Mouse (Mus musculus) urinary bladder, postnatal 25 days (tissue): Measurements from ENCODE around the gene Gm20661.

Experiments used
- DNase-seq: peaks from one replicate; pipeline ENCODE4 v3.0.0; 2022; ENCODE audit warnings: low spot score

Gene Gm20661

DNA sequence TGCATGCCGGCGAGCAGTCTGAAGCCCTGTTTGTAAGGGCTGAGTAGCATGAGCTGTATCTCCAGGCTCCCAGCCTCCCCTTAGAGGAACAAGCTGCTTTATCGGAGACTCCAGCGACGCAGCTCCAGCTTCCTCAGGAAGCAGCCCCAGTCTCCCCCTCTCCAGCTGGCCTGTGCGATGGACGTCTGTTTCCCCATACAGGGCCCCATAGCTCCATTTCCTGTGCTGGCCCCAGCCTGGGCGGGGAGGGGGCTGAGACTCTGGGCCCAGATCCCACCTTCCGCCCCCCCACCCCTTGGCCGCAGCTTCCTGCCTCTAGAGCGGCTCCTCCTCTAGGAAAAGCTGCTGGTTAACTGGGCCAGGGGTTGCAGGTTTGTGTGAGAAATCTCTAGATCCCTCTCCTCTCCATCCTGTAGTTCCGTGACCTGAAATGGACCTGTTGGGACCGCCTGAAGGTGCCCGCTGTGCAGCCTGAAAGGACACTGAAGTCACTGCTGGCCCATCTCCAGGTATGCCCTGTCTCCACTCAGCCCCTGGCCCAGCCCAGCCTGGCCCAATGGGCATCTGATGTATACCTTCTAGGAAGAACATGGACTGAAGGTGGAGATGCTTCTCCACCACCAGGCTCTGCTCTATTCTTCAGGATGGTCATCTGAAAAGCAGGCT lies at the start of gene Gm20661:
Gm20661 (plus strand) TSS at position 378 of the 666 bp plus-strand sequence.
- DNase-seq, result peak; percentile 19

DNA sequence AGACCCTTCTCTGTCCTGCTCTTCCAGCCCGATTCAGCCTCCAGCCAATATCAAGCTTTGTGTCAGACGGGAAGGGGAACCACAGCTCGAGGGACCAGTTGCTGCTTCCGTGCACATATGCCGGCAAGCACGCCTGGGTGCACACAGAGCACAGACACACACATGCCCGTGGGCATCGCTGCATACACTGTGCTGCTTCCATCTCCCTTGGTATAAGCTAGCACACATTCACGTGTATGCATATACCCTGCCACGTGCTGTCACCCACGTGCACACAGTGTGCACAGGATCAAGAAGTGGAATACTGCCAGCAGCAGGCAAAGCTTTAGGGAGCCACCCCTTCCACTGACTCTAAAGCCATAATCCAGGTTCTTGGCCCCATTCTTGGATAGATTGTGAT lies 48.7 kb upstream of the Gm20661 start:
- DNase-seq, result no peak

DNA sequence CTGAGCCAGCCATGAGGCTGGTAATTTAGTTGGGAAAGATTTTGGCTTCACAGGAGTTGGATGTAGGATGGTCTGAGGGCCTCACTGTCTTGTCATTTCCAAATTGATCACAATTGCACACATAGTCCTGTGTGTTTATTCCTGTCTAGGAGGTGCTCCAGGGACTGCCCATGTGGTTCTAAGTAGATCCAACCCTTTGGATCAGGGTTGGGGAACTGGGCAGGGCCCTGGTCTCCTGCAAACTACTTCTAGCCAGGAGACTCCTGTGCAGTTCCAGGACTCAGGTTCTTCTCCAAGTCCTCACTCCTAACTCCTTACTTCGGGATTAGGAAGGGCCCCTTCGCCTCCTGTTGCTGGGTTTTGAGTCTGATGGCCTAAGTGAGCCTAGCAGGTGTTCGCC lies 47.5 kb upstream of the Gm20661 start, which contains the start of gene Camkv:
Camkv (plus strand) TSS at position 301 of the 400 bp plus-strand sequence.
- DNase-seq, result no peak

DNA sequence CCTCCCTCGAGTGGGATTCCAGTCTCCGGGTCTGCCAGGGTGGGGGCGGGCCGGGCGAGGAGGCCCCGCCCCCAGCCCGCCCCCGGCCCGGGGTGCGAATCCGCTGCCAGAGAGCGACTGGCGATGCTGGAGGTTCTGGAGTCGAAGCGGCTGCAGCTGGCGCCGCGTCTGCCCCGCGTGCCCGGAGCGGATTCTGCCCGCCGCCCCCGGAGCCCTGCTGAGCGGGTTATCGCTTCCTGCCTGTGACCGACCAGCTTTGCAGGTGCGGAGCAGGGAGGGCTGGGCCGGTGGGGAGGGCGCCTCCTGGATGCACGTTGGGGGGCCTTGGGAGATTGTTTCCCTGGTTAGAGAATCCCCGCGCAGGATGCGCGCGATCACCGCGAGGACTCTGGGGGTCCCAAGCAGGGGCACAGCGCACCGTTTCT lies 47.1 kb upstream of the Gm20661 start:
- DNase-seq, result no peak

DNA sequence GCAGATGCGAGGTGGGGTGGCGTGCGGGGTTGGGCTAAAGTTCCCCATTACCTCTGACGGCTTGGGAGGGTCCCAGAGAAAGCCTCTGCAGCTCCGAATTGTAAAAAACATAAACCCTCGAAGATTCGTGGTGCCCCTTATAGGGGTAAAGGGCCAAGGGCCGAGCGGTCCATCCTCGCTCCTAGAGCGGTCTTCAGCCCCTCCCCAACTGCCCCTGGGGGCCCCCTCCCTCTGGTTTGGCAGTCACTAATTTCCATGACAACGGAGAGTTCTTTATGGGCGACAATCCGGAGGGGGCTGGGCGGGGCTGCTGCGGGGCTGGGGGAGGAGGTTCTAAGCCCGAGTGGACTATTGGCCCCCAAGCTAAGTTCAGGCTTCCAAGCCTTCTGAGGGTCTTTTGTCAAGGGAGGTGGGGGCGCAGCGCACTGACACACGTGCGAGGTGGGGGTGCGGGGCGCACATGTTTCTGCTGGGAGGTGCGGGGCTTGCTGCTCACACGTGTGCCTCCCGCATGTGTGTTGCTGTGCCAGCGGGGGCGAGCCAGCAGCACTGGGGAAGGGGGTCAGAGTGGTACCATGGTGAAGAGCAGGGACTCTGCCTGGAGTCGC lies 46.5 kb upstream of the Gm20661 start:
- no peak for DNase-seq

DNA sequence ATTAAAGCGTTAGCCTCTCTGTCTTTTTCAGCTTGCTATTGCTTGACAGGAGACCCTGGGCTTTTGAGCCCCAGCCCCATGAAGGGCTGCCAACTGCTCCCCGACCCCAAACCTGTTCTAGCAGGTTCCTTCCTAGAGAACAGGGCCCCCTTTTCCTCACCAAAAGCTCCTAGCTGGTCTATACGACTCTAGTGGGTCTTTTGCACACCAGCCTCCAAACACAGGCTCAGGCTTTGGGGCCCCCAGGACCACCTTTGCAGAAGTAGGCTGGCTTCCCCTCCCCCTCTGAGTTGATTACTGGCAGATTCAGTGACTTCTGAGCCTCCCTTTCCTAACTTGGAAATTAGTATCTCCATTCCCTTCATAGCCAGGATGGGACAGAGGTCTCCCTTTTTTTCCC lies 46.0 kb upstream of the Gm20661 start:
- no peak for DNase-seq

DNA sequence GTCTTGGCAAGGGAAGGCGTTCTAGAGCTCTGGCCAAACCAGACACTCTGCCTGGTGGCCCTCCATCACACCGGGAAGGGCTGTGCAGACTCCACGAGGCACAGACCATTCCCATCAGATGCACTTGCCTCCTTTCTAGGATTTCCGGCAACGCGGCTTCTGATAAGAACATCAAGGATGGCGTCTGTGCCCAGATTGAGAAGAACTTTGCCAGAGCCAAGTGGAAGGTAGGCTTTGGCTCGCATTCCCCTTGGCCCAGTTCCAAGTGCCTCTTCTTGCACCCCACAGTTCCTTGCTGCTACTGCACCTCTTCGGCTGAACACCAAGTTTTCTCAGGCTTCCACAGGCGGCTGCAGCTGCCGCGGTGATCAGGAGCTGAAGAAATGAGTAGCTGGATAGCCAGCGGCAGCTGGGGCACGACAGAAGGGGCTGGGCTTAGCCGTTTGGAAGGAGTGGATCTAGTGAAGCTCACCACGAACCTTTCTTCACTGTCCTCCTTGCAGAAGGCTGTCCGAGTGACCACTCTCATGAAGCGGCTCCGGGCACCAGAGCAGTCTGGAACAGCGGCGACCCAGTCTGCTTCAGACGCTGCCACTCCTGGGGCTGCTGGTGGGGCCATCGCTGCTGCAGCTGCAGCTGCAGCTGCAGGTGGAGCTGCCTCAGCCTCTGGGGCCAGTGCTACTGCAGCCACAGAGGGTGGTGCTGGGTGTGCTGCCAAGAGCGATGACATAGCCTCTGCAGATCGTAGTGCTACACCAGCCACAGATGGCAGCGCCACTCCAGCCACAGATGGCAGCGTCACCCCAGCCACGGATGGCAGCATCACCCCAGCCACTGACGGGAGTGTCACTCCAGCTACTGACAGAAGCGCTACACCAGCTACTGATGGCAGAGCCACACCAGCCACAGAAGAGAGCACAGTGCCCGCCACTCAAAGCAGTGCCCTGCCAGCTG lies 35.3 kb upstream of the Gm20661 start:
- no peak for DNase-seq

DNA sequence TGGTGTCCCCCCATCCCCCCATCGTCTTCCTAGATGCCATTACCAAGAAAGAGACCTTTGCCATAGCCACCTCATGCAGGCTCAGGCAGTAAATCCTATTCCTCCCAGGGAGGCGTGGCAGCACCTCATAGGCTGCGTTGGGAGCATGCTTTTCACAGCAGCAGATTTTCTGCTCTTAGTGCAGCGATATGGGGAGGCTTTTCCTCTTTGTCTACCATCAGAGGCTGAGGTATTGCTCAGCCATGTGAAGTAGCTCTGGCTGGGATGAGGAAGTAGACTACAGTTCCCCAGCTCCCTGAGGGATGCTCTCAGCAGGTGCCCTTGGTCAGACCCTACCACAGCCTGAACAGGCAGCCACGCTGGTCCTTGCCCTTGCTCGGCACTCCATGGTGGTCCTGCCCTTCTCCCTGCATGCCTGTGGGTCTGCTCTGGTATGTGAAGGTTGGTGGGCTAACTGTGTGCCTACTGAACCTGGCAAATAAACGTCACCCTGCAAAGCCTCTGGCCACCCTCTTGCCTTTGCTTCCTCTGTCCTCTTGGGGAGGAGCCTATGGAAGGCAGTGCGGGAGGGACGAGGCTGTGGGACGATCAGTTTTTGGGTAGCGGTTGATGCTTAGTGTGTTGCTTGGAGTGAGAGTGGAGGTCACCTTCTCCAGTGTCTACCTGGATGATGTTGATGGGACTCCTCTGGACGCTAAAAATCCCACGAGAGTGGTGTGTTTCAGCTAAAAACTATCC lies 33.5 kb upstream of the Gm20661 start:
- DNase-seq, result no peak

DNA sequence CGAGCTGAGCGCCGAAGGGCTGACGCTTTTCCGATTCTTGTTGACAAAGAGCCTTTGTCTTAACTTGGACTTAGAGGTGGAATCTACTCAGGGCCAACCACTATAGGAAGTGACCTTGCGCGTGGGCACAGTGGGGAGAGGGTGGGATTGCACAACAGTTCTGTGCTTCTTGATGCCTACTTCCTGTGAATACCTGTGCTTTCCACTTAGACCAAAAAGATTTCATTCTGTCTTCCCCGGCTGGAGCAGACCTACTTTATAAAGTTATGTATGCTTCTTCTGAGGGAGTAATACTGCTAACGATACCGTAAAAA lies 33.0 kb upstream of the Gm20661 start, which contains the start of gene Traip:
Traip (plus strand) TSS at position 215 of the 314 bp plus-strand sequence.
- no peak for DNase-seq

DNA sequence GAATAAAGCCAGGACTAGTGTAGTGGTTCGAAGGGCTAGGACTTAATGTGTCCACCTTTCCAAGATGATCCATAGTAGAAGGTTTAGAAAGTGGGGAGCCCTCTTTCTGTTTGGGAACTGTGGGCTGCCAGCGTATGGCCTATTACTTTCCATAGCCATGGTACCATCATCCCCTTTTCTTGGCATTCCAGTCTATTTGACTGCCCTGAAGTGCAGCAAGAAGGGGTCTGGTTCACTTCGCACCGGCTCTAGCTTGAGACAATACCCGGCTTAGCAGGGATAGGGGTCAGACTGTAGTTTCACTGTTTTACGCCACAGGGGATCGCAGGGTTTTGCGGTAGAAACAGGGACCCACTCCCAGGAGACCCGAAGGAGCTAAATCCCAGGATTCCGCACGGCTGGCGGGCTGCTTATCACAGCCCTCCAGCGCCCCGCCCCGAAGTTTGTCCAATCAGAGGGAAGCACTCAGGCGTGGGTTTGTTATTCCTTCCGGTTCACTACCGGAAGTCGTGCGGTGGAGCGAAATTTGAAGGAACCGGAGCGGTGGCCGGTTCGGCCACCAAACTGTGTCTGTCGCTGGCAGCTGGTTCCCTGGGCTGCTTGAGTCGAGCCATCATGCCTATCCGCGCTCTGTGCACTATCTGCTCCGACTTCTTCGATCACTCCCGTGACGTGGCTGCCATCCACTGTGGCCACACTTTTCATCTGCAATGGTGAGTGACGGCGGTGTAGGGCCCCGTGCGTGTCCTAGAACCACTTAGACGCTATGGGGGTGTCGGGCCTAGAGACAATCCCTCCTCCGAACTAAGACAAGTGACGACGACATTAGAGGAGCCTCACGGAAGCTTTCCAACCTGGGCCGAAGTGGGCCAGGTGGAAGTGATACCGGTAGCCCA lies 32.1 kb upstream of the Gm20661 start:
- DNase-seq, result peak; percentile 91

DNA sequence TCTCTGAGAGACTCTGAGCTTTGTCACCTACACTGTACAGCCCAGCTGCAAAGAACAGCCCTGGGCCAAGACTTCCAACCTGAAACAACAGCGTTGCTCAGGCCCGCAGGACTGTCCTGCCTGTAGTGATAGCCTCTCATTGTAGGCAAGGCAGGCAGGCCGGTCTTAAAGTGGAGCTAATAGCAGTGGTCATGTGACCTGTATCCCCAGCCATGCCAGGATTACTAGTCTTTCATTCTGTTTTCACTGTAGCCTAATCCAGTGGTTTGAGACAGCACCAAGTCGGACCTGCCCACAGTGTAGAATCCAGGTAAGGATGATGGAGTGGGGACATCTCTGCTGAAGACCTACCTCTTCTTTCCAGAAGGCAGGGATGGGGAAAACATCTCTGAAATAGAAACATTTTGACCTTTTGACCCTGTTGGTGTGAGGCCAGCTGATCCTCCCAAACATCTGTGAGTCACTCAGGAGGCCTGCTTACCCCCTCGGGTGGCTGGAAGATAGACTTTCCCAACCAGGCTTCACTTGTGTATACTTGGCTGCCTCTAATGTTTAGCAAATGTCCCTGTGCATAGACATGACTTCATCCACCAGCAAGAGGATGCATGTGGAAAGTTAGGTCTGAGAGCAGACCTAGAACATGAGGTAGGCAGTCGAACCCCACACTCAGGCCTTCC lies 27.1 kb upstream of the Gm20661 start:
- DNase-seq, result no peak

DNA sequence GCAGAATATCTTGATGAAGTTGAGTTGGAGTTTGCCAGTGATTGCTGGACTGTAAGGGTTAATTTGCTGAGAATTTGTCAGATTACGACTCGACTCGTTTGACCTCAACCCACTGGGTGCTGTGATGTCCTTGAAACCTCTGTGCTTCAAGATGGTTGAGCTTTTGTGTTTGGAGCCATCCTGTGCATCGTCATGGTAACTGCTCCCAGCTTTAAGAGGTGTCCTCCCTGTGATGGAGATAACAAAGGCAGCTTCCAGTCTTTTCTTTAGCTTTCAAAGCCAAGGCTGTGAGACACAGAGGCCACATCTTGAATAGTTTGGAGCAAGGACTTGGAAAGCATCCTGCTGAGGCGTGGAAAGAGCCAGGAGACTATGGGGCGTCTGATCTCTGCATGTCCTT lies 25.7 kb upstream of the Gm20661 start:
- no peak for DNase-seq

DNA sequence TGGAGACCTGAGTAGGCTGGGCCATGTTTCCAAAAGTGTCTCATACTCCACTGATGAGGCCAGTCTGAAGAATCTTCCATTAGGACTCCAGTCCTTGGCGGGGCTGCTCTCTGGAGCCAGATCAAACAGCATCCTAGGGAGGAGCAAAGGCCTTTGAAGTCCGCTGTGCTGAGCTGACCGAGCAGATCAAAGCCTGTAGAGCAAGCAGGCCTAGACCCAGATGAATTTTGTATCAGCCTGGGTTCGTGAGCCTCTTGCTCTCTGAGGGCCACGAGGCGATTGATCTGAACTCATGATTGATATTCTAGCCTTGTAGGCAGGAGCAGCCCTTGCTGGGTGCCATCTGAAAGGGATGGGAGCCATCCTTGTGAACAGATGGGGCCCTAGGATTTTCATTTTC lies 23.0 kb upstream of the Gm20661 start:
- DNase-seq, result no peak

DNA sequence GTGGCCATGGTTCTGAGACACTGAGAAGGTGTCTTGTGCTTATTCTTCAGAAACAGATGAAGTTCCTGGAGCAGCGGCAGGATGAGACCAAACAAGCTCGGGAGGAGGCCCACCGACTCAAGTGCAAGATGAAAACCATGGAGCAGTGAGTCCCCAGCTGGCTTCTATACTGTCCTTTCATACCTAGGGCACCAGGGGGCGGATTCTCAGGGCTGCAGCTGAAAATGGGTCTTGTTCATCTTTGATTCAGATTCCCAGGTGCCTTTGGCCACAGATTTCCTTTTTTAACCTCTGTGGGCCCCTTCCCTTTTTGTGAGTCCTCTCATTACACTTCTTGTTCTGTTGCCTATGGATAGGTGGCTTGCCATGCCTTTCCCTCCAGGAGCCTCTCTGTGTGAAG lies 21.9 kb upstream of the Gm20661 start:
- DNase-seq, result no peak

DNA sequence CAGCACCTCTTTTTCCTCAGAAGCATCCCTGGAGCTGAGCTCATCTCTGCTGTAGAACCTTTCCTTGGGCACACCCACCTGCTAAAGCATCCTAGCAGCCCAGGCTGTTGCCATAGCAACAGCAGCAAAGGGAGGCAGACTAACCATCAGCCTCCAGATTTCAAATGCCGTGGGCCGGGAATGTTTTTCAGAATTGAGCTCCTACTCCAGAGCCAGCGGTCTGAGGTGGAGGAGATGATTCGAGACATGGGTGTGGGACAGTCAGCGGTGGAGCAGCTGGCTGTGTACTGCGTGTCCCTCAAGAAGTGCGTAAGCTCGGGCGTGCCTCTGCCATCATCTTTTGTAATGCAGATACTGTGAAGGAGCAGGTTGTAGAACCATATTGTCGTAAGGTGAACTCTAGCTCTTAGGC lies 21.5 kb upstream of the Gm20661 start:
- no peak for DNase-seq

DNA sequence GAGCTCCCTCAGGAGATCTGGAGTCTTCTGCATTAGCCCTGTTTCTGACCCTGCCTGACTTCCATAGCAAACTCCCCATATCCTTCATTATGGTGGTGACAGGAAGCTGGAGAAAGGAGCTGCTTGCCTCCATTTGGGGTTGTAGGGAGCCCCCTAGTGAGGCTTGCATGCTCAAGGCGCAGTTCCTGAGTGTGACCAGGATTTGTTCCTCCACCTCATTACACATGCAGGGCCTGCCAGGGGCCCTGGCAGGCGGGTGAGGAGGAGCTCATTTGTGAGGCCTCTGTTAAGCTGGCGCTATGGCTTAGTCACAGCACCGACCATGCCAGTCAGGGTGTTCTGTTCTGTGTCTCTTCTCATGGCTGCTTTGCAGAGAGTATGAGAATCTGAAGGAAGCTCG lies 21.0 kb upstream of the Gm20661 start:
- no peak for DNase-seq

DNA sequence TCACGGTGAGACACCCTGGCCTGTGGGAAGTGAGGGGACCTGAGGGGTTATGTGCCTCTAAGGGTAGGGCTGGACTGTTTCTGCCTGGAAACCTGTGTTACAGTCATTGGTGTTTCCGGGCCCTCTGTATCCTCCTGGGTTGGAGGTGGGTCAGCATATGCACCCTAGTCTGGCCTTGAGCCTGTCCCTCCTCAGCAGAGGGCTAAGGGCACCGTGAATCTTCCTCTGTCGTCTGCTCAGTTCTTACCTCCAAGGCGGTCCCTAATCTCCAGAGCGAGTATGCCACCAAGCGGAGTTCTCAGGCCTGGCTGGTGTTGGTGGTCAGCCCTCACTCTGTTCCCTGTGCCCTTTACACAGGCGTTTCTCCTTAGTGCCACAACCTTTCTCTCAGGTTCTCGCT lies 19.9 kb upstream of the Gm20661 start:
- no peak for DNase-seq

DNA sequence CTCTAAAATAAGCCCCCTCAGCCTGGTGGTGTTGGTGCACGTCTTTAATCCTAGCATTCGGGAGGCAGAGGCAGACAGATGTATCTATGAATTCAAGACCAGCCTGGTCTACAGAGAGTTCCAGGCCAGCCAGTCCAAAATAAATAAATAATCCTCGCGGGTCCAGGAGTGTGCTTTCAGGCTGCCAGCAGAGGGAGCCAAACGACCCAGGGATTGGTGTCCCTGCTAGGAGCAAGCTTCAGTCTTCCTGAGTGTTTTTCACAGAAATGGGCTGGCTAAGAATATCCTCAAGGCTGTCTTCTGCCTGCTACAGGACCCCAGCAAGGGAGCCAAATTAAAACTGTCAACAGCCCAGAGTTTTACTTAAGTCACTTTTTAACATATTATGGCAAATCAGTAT lies 19.2 kb upstream of the Gm20661 start:
- DNase-seq, result peak; percentile 72

DNA sequence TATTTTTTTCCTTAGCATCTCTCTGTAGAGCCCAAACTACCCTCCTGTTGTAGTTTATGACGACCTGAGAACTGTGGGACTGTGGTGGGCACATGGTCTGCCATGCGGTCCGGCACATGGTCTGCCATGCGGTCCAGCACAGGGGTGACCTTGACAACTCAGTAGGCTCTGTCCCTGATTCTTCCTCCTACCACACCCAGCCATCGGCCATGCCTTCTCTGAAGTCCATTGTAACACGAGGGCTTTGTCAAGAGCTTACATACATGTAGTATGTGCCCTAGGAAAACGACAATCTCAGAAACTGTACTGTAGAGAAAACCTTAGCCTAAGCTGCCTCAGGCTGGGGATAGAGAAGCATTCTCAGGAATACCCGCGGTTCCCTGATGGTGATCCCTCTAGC lies 18.2 kb upstream of the Gm20661 start:
- no peak for DNase-seq

DNA sequence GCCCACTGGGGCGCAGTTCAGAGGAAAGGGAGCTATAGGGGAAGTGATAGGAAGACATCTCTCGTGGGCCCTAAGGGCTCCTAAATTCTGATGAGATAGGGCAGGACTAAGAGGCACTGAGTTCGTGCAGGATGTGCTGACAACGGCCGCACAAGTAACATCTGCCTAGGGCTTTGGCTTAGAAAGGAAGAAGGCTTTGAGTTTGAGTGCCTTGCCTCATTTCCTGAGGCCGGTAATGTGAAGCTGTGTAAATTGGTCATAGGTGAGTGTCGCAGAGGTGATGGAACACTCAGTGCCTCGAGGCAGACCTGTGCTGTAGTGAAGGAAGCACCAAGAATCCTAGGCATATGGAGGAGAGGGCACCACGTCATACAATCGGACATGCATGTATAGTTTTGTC lies 16.2 kb upstream of the Gm20661 start:
- no peak for DNase-seq

DNA sequence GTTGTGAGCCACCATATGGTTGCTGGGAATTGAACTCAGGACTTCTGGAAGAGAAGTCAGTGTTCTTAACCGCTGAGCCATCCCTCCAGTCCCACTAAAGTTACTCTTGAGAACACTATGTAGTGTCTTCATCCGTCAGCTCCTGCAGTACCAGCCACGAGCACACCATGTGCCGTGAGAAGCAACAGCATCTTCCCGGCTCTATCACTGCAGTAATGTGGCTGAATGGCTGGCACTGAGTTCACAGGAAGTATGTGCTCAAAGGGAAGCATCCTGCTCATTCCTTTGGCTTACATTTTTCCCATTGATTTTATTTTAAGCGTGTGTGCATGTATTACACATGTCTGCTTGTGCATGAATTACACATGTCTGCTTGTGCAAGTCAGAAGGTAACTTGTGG lies 15.4 kb upstream of the Gm20661 start:
- no peak for DNase-seq
